Mouse (Mus musculus) heart, adult 18-20 months (tissue): ENCODE data around the gene Arsb. TPM values are rescaled to one million over a fixed set of nuclear protein-coding genes. Genes with fewer than 3 reads are reported as not detected.
"Not testable (repeated sequence)": the region's sequence is repeated elsewhere in the genome, so short reads cannot be mapped to it uniquely, and the experiment has no call there.

Experiments used
- DNase-seq, 2 experiments: peaks; one replicate each; pipeline ENCODE4 v3.0.0; 2021 to 2022; ENCODE audit warnings: mixed read lengths in 1 of 2
- microRNA-seq, 2 experiments: library from miRNA; unstranded; fragments of <30 nt; microRNA quantifications; one replicate each; pipeline ENCODE4 v1.2.0; 2022
- total RNA-seq, 2 experiments: library from RNA; stranded (reverse); gene quantifications; 2 replicates each; pipeline ENCODE4 v1.2.3; 2021

The Arsb gene
- total RNA-seq, 2 experiments from 2014 or later: 5.8 to 5.9 TPM

DNA sequence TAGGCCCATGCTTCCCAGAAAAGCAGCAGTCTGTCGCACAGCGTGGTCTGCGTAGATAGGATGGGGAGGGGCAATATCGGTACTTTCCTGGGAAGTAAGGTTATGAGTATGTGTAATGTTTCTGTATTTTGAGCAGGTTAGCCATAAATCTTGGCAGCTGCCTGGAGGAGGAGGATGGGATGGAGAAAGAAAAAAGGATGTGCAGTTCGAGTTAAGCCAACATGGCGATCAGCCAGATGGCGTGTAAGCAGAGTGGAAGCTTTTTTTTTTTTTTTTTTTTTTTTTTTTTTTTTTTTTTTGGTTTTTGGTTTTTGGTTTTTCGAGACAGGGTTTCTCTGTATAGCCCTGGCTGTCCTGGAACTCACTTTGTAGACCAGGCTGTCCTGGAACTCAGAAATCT, 214.3 kb downstream of the Arsb start:
- not testable (repeated sequence) for DNase-seq

- no peak for DNase-seq
Measured at GRCm38 (mm10) chr13:93987611-93988010, 216.2 kb downstream of the Arsb start.

DNA sequence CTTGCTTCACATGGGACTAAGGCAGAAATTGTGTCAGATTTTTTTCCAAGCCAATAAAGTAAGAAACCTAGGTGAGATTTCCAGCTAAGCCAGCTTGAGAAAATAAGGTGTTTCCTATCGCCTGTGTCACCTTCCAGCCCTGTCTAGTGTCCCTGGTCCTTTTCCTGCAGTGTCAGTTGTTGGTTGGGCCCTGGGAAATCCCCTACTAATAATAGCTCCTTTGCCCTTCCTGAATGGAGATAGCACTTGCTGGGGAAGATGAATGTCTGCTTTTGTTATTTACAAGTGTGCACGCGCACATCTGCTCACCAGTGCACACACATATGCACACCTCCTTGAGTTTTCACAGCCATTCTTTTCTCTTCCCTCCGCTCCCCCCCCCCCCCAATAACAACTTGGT, 217.8 kb downstream of the Arsb start:
- DNase-seq: peak; percentile 39 to 68

GRCm38 (mm10) chr13:93989736-93990611, 218.5 kb downstream of the Arsb start:
- peak; percentile 39 to 45 for DNase-seq

GRCm38 (mm10) chr13:93990841-93991240, 219.4 kb downstream of the Arsb start:
- no peak for DNase-seq

- peak in 1 of 2 experiments; percentile 14 for DNase-seq
Measured at GRCm38 (mm10) chr13:93992342-93992882, 221.0 kb downstream of the Arsb start.

Small RNA genes lying within 50 kb of the gene (microRNA-seq; reads per million reads assigned to microRNA genes)
- 0 reads per million in 2 experiments for gene Gm25534
- gene Mir5624: 0 reads per million in 2 experiments

Other genes with a start within 250 kb of the Arsb start
- gene Bhmt, start 133.7 kb upstream of the Arsb start, total RNA-seq: not detected
- not detected for gene Bhmt2, start 97.3 kb upstream of the Arsb start, total RNA-seq
- gene Dmgdh, start 97.2 kb upstream of the Arsb start, total RNA-seq: not detected